Mouse (Mus musculus): ENCODE measurements around the gene Dennd4a. TPM values are rescaled to one million over a fixed set of nuclear protein-coding genes. Genes with fewer than 3 reads are reported as not detected.
A peak's percentile ranks its signal among the peaks of the same experiment; 100 is the strongest.

Gene Dennd4a
- total RNA-seq, 1 experiment from 2014 or later, result 432 TPM

DNA sequence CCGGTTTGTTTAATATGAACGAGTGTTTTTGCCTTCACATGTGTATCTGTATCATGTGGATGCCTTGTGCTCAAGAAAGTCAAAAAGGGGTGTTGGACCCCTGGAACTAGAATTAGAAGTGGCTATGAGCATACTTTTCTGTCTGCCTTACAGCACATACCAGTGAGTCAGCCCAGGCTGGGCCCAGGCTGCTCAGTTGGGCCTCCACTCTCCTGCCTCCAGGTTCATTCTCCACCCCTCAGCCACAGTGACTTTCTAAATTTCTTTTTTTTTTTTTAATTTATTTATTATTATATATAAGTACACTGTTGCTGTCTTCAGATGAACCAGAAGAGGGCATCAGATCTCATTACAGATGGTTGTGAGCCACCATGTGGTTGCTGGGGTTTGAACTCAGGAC is 128.7 kb downstream of the Dennd4a start:
- ATAC-seq (ENCODE audit: extremely low read depth, insufficient number of reproducible peaks, low FRiP score, poor library complexity, severe bottlenecking), result no peak

DNA sequence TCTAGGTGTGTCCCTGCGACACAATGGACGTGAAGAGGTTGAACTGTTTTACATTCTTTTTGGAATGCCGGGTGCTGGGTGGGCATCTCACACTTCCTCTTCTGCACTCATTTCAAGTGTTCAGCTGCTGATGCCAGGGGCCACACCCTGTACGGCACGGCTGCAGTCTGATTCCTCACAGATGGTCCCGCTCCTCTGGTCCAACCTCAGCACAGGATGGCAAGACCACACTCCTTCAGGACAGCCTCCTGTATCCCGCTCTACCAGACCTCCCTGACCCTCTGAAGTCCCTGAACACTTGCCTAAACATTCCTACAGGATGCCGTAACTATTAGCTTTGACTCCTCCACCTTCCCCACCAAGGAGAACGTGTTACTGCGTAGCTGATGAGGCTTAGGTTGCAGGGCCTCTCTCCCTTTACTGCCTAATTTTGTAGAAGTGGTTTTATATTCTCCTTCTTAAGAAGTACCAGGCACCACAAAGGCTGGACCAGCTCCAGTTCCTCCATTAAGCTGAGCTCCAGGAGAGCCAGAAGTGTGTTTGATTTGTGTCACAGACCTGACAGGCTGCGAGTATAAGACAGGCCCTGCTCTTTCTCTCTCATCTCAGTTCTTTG is 129.7 kb downstream of the Dennd4a start:
- no peak for ATAC-seq (ENCODE audit: extremely low read depth, insufficient number of reproducible peaks, low FRiP score, poor library complexity, severe bottlenecking)

DNA sequence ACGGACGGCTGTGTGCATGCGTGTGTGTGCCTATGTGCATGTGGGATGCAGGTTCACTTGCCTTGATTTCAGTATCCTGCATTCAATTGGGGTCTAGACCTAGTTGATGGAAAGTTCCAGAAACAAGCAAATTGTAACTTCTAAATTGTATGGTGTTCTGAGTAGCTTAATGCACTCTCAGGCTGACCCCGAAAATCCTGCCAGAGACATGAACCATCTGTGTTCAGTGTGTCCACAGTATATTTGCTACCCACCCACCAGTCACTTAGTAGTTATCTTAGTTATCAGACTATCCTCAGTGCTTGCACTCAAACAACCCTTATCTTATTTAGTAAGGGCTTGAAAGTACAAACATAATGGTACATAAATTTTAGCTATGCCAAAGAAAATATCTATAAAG is 130.5 kb downstream of the Dennd4a start:
- no peak for ATAC-seq (ENCODE audit: extremely low read depth, insufficient number of reproducible peaks, low FRiP score, poor library complexity, severe bottlenecking)

- no peak for ATAC-seq (ENCODE audit: extremely low read depth, insufficient number of reproducible peaks, low FRiP score, poor library complexity, severe bottlenecking)
These were observed 132.9 kb downstream of the Dennd4a start for GRCm38 (mm10) chr9:64943997-64944396.

DNA sequence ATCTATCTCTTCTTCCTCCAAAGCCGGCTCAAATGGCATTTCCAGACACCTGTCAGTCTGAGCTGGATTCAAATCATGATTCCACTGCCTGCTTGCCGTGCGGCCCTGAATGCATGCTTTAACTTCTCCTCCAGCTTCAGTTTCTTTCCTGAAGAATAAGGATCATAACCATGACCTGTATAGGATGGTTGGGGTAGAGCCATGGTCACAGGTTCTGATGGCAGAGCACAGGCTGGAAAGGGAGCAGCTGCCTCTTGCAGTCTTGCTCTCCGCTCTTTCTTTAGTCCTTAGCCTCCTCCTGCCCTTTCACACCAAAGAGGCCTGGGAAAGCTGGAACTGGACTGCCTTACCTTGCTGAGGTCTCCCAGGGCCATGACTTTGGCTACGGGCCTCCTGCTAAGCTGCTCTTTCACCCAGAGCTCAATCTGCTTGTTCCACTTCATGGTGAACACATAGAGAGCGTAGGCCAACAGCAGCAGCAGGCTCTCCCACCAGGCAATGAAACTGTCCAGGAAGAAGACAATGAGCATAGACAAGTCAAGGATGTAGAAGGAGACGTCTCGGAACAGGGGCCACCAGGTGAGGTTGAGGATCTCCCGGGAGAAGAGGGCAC is 136.4 kb downstream of the Dennd4a start:
- no peak for ATAC-seq (ENCODE audit: extremely low read depth, insufficient number of reproducible peaks, low FRiP score, poor library complexity, severe bottlenecking)

- ATAC-seq (ENCODE audit: extremely low read depth, insufficient number of reproducible peaks, low FRiP score, poor library complexity, severe bottlenecking), result no peak
These were observed 140.1 kb downstream of the Dennd4a start, which contains the start of gene Slc24a1 for GRCm38 (mm10) chr9:64951161-64951657. Slc24a1 (minus strand) TSS chr9:64951607.

DNA sequence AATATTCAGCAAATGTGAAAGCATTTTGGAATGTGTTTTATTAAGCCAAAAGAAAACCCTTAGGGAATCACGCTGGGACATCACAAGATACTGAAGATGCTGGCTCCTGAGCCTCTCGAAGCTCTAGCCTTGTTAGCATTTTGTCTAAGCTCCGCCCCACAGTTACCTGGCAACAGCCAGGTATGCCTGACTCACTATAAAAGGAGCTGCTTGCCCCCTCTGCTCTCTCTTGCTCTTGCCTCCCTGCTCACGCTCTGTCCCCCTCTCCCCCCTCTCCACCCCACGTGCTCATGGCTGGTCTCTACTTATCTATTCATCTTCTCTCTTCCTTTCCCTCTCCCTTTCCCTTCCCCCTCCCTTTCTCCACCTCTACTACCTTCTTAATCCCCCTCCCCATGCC is 140.9 kb downstream of the Dennd4a start:
- no peak for ATAC-seq (ENCODE audit: extremely low read depth, insufficient number of reproducible peaks, low FRiP score, poor library complexity, severe bottlenecking)

GRCm38 (mm10) chr9:64953190-64953589 is 142.1 kb downstream of the Dennd4a start:
- no peak for ATAC-seq (ENCODE audit: extremely low read depth, insufficient number of reproducible peaks, low FRiP score, poor library complexity, severe bottlenecking)

DNA sequence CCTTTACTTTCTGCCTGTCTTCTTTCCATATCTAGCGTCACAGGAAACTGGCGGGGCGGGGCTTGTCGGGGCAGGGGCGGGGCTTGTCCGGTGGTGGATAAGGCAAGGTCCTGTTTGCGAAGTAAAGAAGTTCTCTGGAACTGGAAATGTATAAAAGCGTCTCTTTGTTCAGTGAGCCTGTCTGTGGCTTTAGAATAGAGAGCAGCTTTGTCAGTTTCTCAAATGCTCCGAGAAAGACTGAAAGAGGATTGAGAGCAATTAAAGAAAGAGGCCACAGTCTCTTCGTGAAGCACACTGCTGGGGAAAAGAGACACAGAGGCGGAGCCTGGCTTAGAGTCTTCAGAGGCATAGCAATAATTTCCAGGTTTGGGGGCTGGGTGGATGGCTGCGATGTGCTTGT is 145.2 kb downstream of the Dennd4a start:
- no peak for ATAC-seq (ENCODE audit: extremely low read depth, insufficient number of reproducible peaks, low FRiP score, poor library complexity, severe bottlenecking)

DNA sequence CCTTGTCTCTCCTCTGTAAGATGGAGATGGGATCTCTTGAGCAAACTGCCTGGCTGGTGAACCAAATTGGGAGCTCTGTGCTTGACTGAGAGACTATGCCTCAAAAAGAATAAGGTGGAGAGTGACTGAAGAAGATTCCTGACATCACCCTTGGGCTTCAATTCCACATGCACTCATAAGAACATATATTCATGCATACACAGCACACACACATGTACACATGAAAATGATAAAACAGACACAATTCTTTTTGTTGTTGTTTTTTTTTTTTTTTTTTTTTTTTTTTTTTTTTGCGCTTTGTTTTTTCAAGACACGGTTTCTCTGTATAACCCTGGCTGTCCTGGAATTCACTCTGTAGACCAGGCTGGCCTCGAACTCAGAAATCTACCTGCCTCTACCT is 146.1 kb downstream of the Dennd4a start:
- no peak for ATAC-seq (ENCODE audit: extremely low read depth, insufficient number of reproducible peaks, low FRiP score, poor library complexity, severe bottlenecking)

DNA sequence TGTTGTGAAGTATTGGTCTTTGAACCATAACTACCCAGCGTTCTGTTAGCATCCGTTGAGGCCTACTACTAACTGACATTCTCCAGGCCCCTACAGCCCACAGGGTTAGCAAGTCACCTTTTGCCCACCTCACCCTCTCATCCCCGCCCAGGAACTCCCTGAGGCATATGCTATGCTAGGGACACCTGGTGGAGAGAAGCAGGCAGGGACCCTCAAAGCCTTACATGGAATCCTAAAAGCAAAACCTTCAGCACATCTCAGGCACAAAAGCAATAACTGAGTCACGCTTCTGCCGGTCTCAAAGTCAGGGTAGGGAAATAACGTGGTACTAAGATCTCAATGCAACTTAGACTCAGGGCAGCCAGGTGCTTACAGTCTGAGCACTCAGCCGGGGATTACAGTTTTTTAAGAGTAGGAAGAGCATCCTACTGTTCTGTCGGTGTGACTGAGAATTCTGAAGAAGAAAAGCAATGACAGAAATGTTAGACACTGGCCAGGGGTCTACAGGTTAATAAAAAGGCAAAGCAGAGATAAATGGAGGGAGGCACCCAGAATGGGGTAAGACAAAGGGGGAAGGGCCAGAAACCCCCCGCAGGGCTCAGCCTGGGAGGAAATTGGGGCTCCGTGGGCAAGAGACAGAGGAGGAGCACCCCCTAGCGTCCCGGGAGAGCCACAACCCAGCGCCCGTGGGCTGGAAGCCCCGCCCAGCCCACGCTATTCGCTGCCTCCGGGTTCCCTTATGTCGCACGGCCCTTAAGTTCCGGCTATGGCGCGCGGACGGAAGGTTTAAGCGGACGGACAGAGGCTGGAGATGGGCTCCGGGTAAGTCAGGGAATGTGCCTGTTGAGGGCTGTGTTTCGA is 149.2 kb downstream of the Dennd4a start, which contains the start of gene Ints14:
TSS of gene Ints14 (plus strand) at position 789 of the 861 bp plus-strand sequence.
- ATAC-seq (ENCODE audit: extremely low read depth, insufficient number of reproducible peaks, low FRiP score, poor library complexity, severe bottlenecking), result peak; percentile 99

DNA sequence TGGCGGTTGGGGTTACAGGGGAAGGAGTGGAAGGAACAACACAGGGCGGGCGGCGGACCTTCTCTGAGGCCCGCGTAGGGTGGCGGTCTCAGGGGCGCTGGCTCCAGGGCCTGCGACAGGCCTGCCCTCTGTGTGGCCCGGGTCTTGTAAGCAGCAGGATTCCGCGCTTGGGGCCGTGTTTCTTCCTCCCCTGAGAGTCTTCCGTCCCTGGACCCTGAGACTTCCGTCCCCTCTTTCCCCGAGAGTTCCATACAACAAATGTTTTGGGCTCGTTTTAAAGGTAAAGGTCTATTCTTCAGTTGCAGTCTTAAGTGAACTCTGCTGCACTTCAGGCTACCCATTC is 149.8 kb downstream of the Dennd4a start:
- no peak for ATAC-seq (ENCODE audit: extremely low read depth, insufficient number of reproducible peaks, low FRiP score, poor library complexity, severe bottlenecking)

Other genes starting within 250 kb of the Dennd4a start
- 143 and 167 TPM in 2 replicates for gene Rab11a, start 73.6 kb upstream of the Dennd4a start, total RNA-seq (2017)
- 0.37 and 0.47 TPM in 2 replicates for gene Slc24a1, start 140.3 kb downstream of the Dennd4a start, total RNA-seq (2017)
- gene Ints14, start 149.6 kb downstream of the Dennd4a start, total RNA-seq (2017), result 16.7 and 18.0 TPM in 2 replicates
- 21.4 and 22.6 TPM in 2 replicates for gene Hacd3, start 210.4 kb downstream of the Dennd4a start, total RNA-seq (2017)
- gene Dpp8, start 221.1 kb downstream of the Dennd4a start, total RNA-seq (2017), result 126 and 127 TPM in 2 replicates

All from neutrophil, adult 5-6 weeks (primary cell).